Mouse (Mus musculus) heart, postnatal 14 days (tissue): ENCODE data around the gene Odaph. TPM values are rescaled to one million over a fixed set of nuclear protein-coding genes. Genes with fewer than 3 reads are reported as not detected.
"Not testable (repeated sequence)": the region's sequence is repeated elsewhere in the genome, so short reads cannot be mapped to it uniquely, and the experiment has no call there.

Source experiments
- DNase-seq, 2 experiments: peaks; one replicate each; pipeline ENCODE4 v3.0.0; 2021 to 2022
- intact Hi-C: fragments of 180-260 bp; cut with DNase I; formaldehyde crosslinking; loops from one replicate; pipeline ENCODE4 v1.15.1; 2025
- long read RNA-seq, 2 experiments: library from polyadenylated mRNA; stranded (forward); transcript quantifications; one replicate each; pipeline ENCODE4 v2.0.0; 2021
- total RNA-seq, 2 experiments: library from RNA; stranded (reverse); gene quantifications; 2 replicates each; pipeline ENCODE4 v1.2.3; 2021

Odaph gene
- total RNA-seq, result not detected
- long read RNA-seq, experiment 1, result 0 reads
- long read RNA-seq, experiment 2, result 0 reads

DNA sequence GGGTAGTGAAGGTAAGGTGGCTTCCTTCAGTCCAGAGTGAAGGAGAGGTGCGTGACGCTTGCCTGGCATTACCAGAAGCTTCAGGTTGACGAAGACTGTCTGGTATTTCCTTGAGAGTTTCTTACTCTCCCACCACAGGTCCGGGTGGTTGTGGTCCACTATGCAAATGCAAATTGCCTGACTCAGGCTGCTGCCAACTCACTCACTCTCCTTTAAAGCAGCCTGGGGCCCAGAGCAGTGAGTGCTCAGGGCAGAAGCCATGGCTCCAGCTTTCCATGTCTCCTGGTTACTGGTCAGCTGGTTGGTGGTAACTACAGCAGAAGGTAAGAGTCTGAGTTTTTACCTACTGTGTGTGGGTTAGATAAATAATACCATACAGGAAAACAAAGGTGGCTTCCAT lies at the start of gene Odaph:
Odaph (plus strand) TSS at position 240 of the 400 bp plus-strand sequence.
- no peak for DNase-seq
- intact Hi-C loops, result no loop called here

DNA sequence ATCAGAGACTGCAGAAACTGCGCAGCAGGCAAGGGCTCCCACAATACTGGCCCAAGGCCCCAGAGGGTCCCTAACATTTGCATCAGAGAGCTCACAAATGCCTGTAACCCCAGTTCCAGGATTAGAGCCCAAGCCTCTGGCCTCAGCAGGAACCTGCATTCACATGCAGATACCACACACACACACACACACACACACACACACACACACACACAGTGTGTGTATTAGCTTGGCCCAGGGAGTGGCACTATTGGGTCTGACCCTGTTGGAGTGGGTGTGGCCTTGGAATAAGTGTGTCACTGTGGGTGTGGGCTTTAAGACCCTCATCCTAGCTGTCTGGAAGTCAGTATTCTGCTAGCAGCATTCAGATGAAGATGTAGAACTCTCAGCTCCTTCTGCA lies 41.7 kb upstream of the Odaph start:
- DNase-seq, intact Hi-C loops: not testable (repeated sequence)

DNA sequence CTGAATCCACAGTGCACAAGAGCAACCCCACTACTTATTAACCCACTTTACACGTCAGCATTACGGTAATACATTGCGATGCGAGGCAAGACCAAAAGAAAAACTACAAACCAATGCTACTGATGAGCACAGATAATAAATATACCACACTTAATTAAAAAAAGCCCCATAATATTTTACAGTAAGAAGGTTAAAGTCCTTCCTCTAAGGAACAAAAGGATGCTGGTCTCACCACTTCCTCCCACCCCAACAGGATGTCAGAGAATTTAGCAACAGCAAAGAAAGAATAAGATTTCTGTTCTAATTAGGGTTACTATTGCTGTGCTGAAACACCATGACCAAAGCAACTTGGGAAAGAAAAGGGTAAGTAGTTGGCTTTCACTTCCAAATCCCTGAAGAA lies 40.3 kb upstream of the Odaph start:
- intact Hi-C loops, result no loop called here

DNA sequence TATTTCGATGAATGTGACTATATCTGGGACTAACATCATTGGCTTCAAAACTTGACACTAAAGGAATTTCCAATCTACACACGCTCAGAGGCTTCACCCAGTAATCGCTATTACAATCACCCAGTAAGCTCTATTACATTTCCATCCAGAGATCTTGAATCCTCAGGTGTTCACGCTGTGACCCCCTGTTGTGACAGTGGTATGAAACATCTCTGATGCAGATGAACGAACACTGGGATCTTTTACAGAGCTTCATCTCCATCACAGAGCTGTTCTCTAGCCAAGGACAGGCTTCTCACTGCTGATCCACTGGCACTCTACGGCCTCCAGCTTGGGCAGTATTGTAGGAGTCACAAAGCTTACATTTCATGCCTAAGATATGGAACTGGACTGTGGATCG lies 37.8 kb upstream of the Odaph start:
- DNase-seq, result no peak
- intact Hi-C loops, result no loop called here

More for the DNA sequence above, 40.3 kb upstream of the Odaph start:
- no peak for DNase-seq

DNA sequence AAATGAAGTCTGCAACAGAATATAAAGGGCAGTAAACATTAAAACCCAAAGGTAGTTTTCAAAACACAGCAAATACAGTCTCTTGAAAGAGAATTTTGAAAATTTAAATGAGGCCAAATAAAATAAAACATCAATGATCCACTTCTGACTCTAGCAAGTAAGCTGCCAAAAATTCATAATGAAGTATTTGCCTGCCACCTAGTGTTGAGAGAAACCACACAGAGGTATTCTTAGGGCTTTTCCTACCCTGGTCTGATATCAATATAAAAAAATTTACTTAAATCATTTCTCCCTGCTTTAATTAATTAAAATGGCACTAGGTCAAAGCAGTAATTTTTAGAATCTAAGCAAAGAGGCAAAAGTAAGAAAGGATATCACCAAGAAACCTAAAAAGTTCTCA lies 35.9 kb upstream of the Odaph start:
- intact Hi-C loops, result loop anchor here (2.0 kb wide), 2 partner anchors 435 to 487 kb away; partner anchors contain the start of gene Parm1
- peak in 1 of 2 experiments; percentile 23 for DNase-seq

DNA sequence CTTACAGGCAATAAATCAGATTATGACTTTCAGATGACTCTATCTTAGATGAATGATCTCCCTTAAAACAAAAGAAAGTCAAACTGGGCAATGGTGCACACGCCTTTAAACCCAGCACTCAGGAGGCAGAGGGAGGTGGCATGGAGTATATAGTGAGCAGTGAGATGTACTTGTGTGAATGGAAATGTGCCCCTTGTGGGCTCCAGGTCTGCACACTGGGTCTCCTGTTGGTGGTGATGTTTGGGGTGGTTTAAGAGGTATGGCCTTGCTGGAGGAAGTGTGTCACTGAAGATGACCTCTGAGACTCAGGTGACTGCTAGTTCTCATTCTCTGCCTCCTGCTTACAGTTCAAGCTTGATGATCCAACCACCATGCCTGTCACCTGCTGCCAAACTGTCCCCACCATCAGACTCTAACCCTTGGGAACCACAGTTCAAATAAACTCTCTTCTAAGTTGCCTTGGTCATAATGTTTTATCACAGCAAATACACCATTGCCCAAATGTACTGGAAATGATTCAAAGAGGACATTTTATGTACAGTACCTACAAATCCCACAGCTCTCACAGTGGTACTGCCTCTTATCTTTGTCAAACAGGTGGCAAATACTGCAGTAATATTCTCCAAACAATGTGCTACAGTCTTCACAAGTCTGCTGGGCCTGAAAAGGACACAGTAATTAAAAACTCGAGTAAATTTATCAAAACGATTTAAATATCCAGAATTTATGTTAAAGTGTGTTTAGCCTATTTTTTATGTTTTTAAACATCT lies 30.1 kb upstream of the Odaph start:
- intact Hi-C loops, result no loop called here
- DNase-seq, result no peak

DNA sequence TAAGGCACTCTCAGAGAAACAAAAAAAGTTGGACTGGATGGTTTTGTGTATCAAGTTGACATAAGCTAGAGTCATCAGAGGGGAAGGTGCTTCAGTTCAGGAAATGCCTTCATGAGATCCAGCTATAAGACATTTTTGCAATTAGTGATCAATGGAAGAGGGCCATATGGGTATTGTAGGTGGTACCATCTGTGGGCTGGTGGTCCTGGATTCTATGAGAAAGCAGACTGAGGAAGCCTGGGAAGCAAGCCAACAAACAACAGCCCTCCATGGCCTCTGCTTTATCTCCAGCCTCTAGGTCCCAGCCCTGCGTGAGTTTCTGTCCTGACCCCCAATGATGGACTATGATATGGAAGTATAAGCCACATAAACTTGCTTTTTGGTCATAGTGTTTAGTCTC lies 28.2 kb upstream of the Odaph start:
- intact Hi-C loops, result no loop called here
- no peak for DNase-seq

DNA sequence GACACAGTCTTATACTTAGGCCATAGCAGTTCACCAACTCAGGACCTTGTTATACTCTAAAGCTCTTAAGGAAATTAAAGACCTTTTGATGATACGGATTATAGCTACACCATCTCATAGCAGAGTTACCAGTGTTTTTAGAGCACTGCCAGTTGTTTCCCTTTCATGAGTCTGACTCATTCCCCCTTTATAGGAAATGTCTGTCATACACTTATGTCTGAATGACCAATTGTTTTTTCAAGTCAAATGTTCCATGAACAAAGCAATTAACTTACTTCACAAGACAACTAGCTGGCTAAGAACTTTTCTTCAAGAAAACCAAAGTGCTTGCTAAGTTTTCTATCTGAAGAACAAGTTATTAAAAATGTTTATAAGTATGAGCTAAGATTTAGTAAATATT lies 27.3 kb upstream of the Odaph start:
- DNase-seq, result no peak
- intact Hi-C loops, result loop anchor here (5.0 to 10.0 kb wide), 2 partner anchors 82 to 155 kb away; partner anchors contain the start of gene Cdkl2

DNA sequence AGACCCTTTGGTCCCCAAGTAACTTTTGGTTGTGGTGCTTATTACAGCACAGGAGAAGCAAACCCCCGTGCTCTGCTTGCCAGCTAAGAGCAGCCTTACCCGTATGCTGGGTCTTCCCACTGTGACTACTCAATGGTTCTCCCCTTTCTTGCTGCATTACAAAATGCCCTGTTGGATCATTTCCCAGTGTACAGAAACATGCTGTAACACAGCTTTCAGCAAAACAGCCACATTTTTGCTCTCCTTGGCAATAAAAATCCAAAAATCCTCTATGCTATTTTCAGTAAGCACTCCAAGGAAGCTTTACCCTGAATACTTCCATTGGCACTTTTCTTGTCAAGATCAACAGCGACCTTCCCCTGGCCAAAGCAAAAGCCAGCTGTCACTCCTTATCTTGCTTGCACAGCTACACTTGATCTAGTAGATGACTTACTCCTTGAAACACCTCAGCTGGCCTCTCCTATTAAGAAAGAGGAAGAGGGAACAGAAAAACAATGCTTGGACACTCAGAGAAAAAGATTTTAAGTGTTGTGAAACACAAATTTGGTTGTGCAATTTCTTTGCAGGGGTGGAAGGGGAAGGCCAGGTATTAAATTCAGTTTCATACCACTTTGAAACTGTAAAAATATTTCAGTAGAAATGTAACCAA lies 26.5 kb upstream of the Odaph start:
- DNase-seq, result no peak
- intact Hi-C loops, result loop anchor here (5.0 to 10.0 kb wide), 2 partner anchors 82 to 154 kb away; partner anchors contain the start of gene Cdkl2

DNA sequence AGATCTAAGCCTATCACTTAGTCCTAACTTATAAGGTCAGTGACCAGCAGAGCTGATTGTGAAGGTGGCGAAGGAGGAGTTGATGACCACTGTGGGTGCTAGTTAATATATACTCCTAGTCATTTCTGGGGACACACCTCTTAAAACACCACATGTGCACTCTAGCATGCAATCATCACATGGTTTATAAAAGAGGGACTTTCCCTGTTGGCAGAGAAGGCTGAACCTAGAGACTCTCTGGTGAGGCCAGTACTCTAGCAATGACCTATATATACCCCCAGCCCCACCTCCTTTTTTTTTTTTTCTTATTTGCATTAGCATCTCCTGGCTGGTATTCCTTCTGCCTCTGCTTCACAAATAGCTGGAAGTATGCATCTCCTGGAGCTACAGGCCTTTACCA lies 25.9 kb upstream of the Odaph start:
- DNase-seq, result no peak

DNA sequence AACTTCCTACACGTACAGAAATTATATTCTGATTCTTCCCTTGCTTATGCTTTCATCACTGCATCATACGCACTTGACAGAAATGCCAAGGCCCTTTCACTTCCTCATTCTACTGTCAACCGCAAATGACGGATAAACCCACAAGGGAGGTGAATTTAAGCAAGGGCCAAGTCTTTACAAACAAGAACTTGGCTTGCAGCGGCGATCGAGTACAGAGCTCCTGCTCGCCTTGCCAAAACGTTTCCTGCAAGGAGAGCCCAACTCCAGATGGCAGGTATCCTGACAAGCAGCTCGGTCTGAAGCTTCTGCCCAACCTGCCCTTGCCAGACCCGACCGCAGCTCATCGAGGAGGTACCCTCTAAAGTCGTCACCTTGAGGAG lies 25.0 kb upstream of the Odaph start:
- DNase-seq, result no peak
- intact Hi-C loops, result loop anchor here (5.0 to 10.0 kb wide), 2 partner anchors 80 to 153 kb away; partner anchors contain the start of gene Cdkl2

More for the DNA sequence above, 25.9 kb upstream of the Odaph start:
- intact Hi-C loops, result loop anchor here (5.0 to 10.0 kb wide), 2 partner anchors 81 to 153 kb away; partner anchors contain the start of gene Cdkl2

DNA sequence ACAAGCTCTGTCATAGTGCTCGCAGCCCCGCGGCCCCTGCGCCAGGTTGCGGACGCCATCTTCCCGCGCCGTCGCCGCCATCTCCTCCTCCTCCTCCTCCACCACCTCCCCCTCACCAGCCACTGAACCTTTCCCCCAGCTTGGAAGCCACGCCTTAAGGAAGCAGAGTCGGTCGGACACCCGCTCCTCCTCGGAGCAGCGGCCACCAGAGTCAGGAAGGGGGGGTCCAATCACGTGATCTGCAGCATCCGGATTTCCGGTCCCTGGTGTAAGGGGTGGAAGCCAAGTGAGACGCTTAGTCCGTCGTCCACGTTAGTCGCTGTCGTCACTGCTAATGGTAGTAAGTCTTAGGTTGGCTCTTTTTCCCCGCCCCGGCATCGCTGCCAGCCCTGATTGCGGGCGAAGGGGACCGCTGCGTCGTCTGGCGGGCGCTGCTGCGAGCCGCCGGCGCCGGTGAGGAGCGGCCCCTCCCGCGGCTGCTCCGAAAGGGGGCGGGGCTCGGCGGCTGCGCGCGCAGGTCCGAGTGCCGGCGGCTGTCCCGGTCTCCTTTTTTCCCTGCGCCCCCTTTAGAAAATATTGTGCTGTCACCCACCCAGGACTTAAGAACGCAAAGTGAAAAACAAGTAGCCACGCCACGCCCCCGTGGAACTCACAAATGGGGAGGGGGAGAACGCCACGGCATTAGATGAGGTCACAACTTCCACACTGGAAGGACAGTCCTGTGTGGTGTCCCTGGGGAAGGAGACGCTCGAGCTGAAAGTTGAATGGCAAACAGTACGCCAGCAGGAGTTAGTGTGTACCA lies 24.4 kb upstream of the Odaph start, which contains the start of gene Rchy1:
Rchy1 (minus strand) TSS at position 430 of the 802 bp plus-strand sequence.
- peak; percentile 95 to 96 for DNase-seq
- intact Hi-C loops, result loop anchor here (5.0 to 10.0 kb wide), 2 partner anchors 79 to 152 kb away; partner anchors contain the start of gene Cdkl2

DNA sequence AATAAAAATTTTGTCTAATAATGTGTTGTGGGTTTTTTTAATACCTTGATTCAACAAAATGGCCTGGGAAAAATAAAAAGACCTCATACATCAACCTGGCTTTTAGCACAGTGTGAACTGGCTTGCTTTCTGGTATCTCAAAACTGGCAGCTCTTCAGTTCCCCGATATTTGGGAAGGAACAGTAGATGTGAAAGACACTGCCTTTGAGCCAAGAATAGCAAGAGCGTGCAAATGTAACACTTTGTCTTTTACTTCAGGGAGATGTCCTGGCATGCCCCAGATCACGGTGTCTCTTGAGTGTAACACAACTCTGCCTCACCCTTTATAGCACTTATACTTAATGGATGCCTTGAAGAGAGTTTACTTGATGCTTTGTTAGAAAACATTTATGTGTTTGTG lies 15.2 kb upstream of the Odaph start:
- DNase-seq, result no peak

DNA sequence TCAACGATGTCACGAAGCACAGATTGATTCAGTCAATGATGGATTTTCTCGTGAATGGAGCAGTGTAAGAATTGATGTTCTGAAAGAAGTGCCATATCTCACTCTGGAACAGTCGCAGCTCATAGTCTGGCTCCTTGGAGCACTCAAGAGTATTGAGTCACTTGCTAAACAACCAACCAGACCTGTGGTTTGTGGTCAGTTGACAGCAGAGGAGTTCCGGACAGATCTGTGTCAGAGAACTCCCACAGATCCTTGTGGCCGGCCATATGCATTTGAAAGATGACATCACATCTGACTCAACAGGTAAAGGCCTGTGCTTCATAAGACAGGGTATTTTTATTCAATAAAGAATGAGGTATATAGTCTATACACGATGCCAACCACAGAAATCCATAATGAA lies 13.3 kb upstream of the Odaph start:
- intact Hi-C loops, result no loop called here
- no peak for DNase-seq

More for the DNA sequence above, 15.2 kb upstream of the Odaph start:
- intact Hi-C loops, result no loop called here

DNA sequence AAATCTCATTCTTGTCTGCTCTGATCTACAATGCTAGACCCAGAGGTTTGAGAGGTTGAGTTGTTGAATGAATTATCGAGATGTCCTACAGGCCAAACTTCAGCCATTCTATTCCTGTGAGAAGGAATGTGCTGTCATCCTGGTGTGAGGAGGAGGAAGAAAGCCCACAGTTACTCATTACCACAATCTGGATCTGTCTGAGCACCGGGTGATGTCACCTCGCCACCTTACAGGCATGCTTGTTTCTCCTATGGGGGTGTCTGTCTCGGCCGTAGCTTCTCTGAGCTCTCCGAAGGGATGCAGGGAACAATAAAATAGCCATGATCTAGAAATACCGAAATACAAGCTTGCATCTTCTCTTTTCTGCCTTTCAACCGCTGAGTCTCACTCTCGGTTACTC lies 11.5 kb upstream of the Odaph start:
- intact Hi-C loops, result no loop called here
- DNase-seq, result no peak

DNA sequence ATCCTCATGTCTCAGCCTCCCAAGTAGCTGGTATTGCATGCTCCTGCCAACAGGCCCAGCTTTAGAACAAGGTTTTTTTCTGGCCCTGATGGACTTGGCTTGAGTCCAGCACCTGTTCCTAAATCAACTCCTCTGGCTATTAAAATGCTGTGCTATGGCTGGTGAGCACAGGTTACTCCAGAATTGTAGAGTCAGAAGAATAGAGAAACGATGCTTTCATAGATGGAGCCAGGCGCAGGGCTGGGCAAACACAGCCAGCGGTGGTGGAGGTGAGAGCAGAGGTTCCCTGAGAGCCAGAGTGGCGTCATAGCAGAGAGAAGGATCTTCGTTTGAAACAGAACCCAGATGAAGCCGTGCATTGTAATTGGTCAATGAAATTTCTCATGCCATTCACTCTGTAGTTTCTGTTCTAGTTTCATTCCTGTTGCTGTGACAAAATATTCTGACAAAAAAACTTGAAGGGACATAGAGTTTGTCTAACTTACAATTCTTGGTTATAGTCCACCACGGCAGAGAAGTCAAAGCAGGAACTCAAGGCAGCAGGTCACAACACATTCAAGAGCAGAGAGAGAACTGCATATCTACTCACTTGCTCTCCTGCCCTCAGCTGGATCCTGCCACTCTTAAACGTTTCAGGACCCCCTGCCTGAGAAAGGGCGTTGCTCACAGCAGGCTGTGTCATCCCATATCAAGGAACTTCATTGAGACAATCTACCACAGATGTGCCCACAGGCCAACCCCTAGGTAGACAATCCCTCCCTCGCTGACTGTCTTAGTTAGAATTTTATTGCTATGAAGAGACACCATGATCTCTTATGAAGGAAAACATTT lies 10.5 kb upstream of the Odaph start:
- no peak for DNase-seq
- intact Hi-C loops, result no loop called here

DNA sequence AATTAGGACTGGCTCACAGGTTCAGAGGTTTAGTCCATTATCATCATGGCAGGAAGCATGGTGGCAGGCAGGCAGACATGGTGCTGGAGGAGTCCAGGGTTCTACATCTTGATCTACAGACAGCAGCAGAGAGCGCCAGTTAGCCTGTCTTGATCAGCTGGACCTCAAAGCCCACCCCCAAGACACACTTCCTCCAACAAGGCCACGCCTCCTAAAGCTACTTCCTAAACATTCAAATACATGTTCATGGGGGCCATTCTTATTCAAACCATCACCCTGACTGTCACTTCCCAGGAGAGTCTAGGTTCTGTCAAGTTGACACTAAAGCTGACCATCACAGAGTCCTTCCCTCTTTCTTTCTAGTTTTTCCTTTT lies 9.9 kb upstream of the Odaph start:
- DNase-seq, result no peak
- intact Hi-C loops, result no loop called here

DNA sequence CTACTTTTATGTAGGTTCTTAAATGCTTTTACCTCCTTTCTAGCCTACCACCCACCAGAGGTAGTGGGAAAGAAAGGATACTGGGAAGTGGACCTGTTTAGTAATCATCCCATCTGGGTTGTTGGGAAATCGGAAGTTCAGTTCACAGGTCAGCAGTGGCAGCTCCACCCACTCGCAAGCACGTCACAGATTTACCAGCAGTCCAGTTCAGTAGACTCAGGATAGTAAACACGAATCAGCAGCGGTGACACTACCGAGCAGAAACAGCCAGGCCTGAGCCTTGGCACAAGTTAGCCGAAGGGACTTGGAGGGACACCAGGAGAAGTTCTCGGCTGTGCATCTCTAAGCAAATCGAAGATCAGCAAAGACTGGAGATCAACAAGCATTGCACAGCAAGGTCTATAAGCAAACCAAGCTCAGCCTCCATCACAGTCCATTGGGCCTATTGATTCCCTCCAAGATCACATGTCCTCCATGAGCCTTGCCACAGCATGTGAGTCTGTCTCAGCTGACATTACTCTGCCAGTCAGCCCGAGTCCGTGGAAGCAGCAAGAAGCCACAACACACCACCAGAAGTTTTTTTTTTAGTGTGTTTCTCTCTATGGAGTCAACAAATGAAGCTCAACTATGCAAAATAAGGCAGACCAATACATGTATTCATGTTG lies 6.0 kb upstream of the Odaph start:
- intact Hi-C loops, result no loop called here
- DNase-seq, result no peak

DNA sequence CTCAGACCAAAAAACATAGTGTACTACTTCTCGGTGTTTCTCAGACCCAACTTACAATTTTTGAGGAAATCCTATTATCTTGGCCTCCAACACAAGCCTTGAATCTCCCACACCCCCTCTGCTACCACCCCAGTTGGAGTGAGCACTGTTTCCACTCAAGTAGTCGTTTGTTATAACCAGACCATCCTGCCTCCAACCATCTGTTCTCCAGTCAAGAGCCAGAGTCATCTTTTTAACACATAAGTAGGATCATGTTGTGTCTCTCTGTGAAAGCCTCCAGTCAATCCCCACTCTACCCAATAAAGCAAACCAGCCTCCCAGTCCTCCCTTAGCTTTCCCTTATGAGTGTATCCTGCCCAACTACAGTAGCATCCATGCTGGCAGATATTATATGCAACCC lies 3.8 kb upstream of the Odaph start:
- intact Hi-C loops, result no loop called here
- DNase-seq, result no peak
